Mouse (Mus musculus) lung, postnatal 0 days (tissue): Measurements from ENCODE around the gene Fcrl6.
A peak's percentile ranks its signal among the peaks of the same experiment; 100 is the strongest.

Experiments
- CTCF ChIP-seq: IDR thresholded peaks from 2 replicates; pipeline ENCODE4 v1.5.1; 2016; ENCODE audit warnings: antibody characterized with exemption, mild to moderate bottlenecking
- EP300 ChIP-seq: IDR thresholded peaks from 2 replicates; pipeline ENCODE4 v1.6.1; 2016; ENCODE audit warnings: antibody characterized with exemption, mild to moderate bottlenecking, control low read depth

DNA sequence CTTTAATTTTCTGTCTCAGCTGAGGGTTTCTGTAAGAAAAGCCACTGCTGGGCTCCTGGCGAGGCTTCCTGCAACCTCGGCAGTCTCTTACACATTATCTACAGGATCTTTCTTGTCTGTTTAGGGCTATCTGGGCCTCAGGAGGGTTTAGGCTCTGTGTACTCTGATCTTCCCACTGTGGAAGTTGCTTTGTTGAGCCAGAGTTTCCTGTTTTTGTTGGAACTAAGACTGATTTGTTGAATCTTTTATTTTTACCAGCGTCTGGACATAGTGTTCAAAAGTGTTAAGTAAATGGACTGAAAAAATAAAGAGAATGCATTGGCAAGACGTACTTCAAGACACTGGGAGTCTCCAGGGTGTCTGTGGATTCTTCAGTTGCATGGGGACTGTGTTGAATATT, 32.9 kb upstream of the Fcrl6 start:
- TF ChIP-seq EP300 (peak; percentile 77), CTCF (no peak)
